In the genomic region with DNA sequence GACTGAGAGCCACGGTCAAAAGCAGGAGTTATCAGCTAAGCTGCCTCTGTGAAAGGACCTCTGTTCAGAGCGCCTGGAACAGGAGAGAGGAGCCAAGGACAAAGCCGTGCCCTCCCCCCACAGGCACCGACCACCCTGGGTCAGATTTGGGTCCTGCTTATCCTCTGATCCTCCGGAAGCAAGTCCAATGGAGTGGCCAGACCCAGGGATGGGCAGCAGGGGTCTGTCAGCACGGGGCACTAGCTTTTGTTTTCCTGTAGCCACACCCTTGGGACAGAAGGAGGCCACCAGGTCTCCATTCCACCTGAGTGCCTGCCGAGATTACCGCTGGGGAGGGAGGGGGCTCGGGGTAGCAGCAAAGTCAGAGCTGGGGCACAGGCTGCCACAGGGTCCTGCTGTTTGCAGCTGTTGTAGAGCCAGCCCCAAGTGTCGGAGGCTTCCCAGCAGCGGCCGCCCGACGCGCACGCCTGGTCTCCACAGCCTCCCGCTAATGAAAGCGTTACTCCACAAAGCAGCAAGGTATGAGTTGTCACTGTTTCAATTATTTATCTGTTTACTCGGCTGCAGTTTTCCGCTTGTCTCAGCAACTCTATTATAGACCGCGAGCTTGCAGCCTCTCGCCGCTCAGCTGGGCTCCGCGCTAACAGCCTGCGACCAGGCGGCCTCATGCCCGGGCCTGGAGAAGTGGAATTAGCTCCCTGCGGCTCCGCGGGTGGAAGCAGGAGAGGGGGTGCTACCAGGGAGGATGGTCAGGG, we compare ENCODE assay signal across 9 mouse cellular contexts.
DNase-seq lines count a peak whose midpoint lies in the region; ATAC-seq and TF ChIP-seq lines count a peak whose summit lies in the region.
"Had no signal": no experiment of that assay in that cellular context is flagged by ENCODE, and none has a peak within 500 bp of the region (broad histone marks: within the 10 kb centered on the region; RNA-seq: fewer than 3 reads in every experiment).

No protein-coding gene starts in this region.

- no peaks in the 10 kb centered on the region; the same call in 1 of the 2 replicates for H3K9me3 ChIP-seq in liver, embryonic 12.5 days (replicated peaks)
- no peaks in the 10 kb centered on the region for H3K9me3 ChIP-seq in embryonic facial prominence, embryonic 14.5 days (ENCODE audit: control insufficient read depth, low read length)
- no peaks in the 10 kb centered on the region for H3K9me3 ChIP-seq in intestine, embryonic 15.5 days

- H3K9ac ChIP-seq in liver, embryonic 12.5 days, result no peak overlapping the region
- peak overlapping the region; percentile 34 for H3K9ac ChIP-seq in embryonic facial prominence, embryonic 14.5 days (ENCODE audit: low read depth, low read length)
- no peak overlapping the region for H3K9ac ChIP-seq in intestine, embryonic 15.5 days

- no peak overlapping the region for H3K27ac ChIP-seq in liver, embryonic 12.5 days
- H3K27ac ChIP-seq in embryonic facial prominence, embryonic 14.5 days (replicated peaks; ENCODE audit: low read depth, low read length), result no peak overlapping the region
- H3K27ac ChIP-seq in intestine, embryonic 15.5 days, result no peak overlapping the region
- peak overlapping the region; percentile 9; the same call in 1 of the 2 replicates for H3K27ac ChIP-seq in olfactory bulb, adult 2 months (ENCODE audit: insufficient read depth, low read depth, low read length)

- no peak for TF ChIP-seq CTCF in olfactory bulb, adult 2 months (IDR thresholded peaks at IDR 0.05; ENCODE audit: insufficient read depth, low read depth, low read length)

- no peak overlapping the region for H3K4me3 ChIP-seq in liver, embryonic 12.5 days
- H3K4me3 ChIP-seq in embryonic facial prominence, embryonic 14.5 days (ENCODE audit: low read depth, low read length), result peak overlapping the region; percentile 11; the same call in 1 of the 2 replicates
- H3K4me3 ChIP-seq in intestine, embryonic 15.5 days (replicated peaks), result no peak overlapping the region
- no peak overlapping the region for H3K4me3 ChIP-seq in olfactory bulb, adult 2 months (ENCODE audit: insufficient read depth, low read depth, low read length)
- H3K4me3 ChIP-seq: erythroblast, embryonic 14.5 days had no signal

- no peak for DNase-seq in liver
- DNase-seq in embryonic facial prominence, embryonic 14.5 days (ENCODE audit: low spot score), result no peak
- no peak for DNase-seq in left cerebral cortex, adult 18-20 months (ENCODE audit: low spot score in 2 of 2)
- DNase-seq in spleen, postnatal 4 days (ENCODE audit: low spot score in 2 of 2), result no peak
- no peak for DNase-seq in right cerebral cortex, postnatal 25 days

- peaks cover 57% of the 10 kb centered on the region for H3K27me3 ChIP-seq in liver, embryonic 12.5 days (replicated peaks)
- peaks cover 35% of the 10 kb centered on the region for H3K27me3 ChIP-seq in embryonic facial prominence, embryonic 14.5 days (replicated peaks; ENCODE audit: control insufficient read depth, insufficient read depth, low read length)
- H3K27me3 ChIP-seq in intestine, embryonic 15.5 days (replicated peaks), result peaks cover 46% of the 10 kb centered on the region

- WGBS in liver, embryonic 12.5 days (ENCODE audit: insufficient replicate concordance), result 6% methylated on average over 32 of the region's 32 CpGs
- WGBS in embryonic facial prominence, embryonic 14.5 days, result 3% methylated on average over 26 of the region's 32 CpGs
- WGBS in intestine, embryonic 15.5 days, result 3% methylated on average over 32 of the region's 32 CpGs
- 23% methylated on average over 32 of the region's 32 CpGs for WGBS in olfactory bulb, adult 2 months

- no peaks in the 10 kb centered on the region for H3K4me1 ChIP-seq in liver, embryonic 12.5 days
- H3K4me1 ChIP-seq in embryonic facial prominence, embryonic 14.5 days (ENCODE audit: control insufficient read depth, insufficient read depth, low read length), result peaks cover 6% of the 10 kb centered on the region; the same call in 1 of the 2 replicates
- 0 out of 2 replicates have a peak, but pooled peaks cover 2% of the 10 kb centered on the region for H3K4me1 ChIP-seq in intestine, embryonic 15.5 days (replicated peaks)
- H3K4me1 ChIP-seq in olfactory bulb, adult 2 months (ENCODE audit: control insufficient read depth, insufficient read depth, low read length), result peaks cover 18% of the 10 kb centered on the region

- 0 out of 2 replicates have a peak overlapping the region, but pooled peaks have one; percentile 6 for H3K4me2 ChIP-seq in liver, embryonic 12.5 days
- peak overlapping the region; percentile 38 for H3K4me2 ChIP-seq in embryonic facial prominence, embryonic 14.5 days (ENCODE audit: low read depth, low read length)
- H3K4me2 ChIP-seq in intestine, embryonic 15.5 days (replicated peaks), result peak overlapping the region; percentile 38

- H3K36me3 ChIP-seq in liver, embryonic 12.5 days, result no peaks in the 10 kb centered on the region
- no peaks in the 10 kb centered on the region for H3K36me3 ChIP-seq in embryonic facial prominence, embryonic 14.5 days (ENCODE audit: control insufficient read depth, insufficient read depth, low read length)
- H3K36me3 ChIP-seq in intestine, embryonic 15.5 days, result no peaks in the 10 kb centered on the region

- ATAC-seq in liver, embryonic 12.5 days, result no peak
- ATAC-seq in embryonic facial prominence, embryonic 14.5 days (ENCODE audit: low read depth), result peak; percentile 20; the same call in 1 of the 2 replicates
- ATAC-seq in intestine, embryonic 15.5 days, result no peak

- no peak for TF ChIP-seq POLR2A in olfactory bulb, adult 2 months (IDR thresholded peaks at IDR 0.05; ENCODE audit: insufficient read depth, low read depth, low read length)
